Mouse (Mus musculus): ENCODE measurements around the gene Atf7ip2.

The Atf7ip2 gene

GRCm38 (mm10) chr16:10297696-10298644, 105.5 kb downstream of the Atf7ip2 start:
- DNase-seq = no peak

- DNase-seq = no peak
These were observed 107.1 kb downstream of the Atf7ip2 start for GRCm38 (mm10) chr16:10299637-10300036.

GRCm38 (mm10) chr16:10300231-10301186, 108.0 kb downstream of the Atf7ip2 start:
- no peak for DNase-seq
